Mouse (Mus musculus): ENCODE measurements around the gene Chst13. TPM values are rescaled to one million over a fixed set of nuclear protein-coding genes. Genes with fewer than 3 reads are reported as not detected.

The Chst13 gene
- polyA plus RNA-seq (2014; fragmentation: Nextera tagmentation; extraction: Ambion mirVana), result 0.27 TPM in 1 of 2 replicates, not detected in the other

GRCm38 (mm10) chr6:90324991-90325390 is at the start of gene Chst13:
Gene Chst13 (minus strand): TSS chr6:90325185.
- WGBS, result 9% methylated on average over 22 of the region's 22 CpGs
- Histone ChIP-seq H3K27ac (ENCODE audit: low read depth, low read length) (no peak within 1 kb of the TSS), H3K4me1 (replicated peaks; ENCODE audit: control insufficient read depth, insufficient read depth, low read length) (no peaks in the 10 kb centered on the region), H3K4me2 (replicated peaks; ENCODE audit: low read depth, low read length) (peak within 1 kb of the TSS; percentile 26; the same call in 1 of the 2 replicates), H3K4me3 (ENCODE audit: low read depth, low read length) (no peak within 1 kb of the TSS), H3K36me3 (ENCODE audit: control insufficient read depth, insufficient read depth, low read length) (no peaks in the 10 kb centered on the region), H3K9me3 (ENCODE audit: control insufficient read depth, low read length) (no peaks in the 10 kb centered on the region), H3K27me3 (ENCODE audit: control insufficient read depth, insufficient read depth, low read length) (no peaks in the 10 kb centered on the region), H3K9ac (ENCODE audit: low read depth, low read length) (no peak within 1 kb of the TSS)
- 0 out of 2 replicates have a peak, but pooled peaks have one; percentile 31 for ATAC-seq (ENCODE audit: low FRiP score)
- peak; percentile 25 for DNase-seq (ENCODE audit: low spot score)

DNA sequence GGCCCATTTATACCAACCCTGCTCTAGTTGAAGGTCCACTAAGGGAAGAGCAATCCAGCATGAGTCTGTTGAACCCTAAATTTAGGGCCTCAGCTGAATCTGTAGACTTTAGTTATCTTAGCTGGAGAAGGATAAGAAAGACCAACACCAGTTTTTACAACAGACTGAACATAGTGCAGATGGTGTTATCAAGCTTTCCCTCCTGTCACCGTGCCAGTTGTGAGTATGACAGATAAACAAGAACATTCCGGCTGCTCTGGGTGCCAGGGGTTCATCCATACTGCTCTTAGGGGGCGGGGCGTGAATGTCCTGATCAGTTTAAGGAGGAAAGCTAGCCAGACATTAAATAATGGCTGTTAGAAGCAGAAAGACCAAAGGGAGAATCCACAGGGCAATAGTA is 49.7 kb upstream of the Chst13 start:
- Histone ChIP-seq H3K4me2 (replicated peaks; ENCODE audit: low read depth, low read length) (no peak overlapping the region), H3K9me3 (ENCODE audit: control insufficient read depth, low read length) (no peaks in the 10 kb centered on the region), H3K4me3 (ENCODE audit: low read depth, low read length) (no peak overlapping the region), H3K36me3 (ENCODE audit: control insufficient read depth, insufficient read depth, low read length) (peaks cover 6% of the 10 kb centered on the region; the same call in 1 of the 2 replicates), H3K9ac (ENCODE audit: low read depth, low read length) (no peak overlapping the region), H3K27me3 (ENCODE audit: control insufficient read depth, insufficient read depth, low read length) (no peaks in the 10 kb centered on the region), H3K27ac (ENCODE audit: low read depth, low read length) (no peak overlapping the region), H3K4me1 (replicated peaks; ENCODE audit: control insufficient read depth, insufficient read depth, low read length) (peaks cover 6% of the 10 kb centered on the region; the same call in 1 of the 2 replicates)
- 90% methylated on average over 4 of the region's 4 CpGs for WGBS
- no peak for DNase-seq (ENCODE audit: low spot score)
- no peak for ATAC-seq (ENCODE audit: low FRiP score)

- ATAC-seq (ENCODE audit: low FRiP score) (peak; percentile 87), DNase-seq (ENCODE audit: low spot score) (peak; percentile 61)
- peak overlapping the region; percentile 96 for H3K4me3 ChIP-seq (ENCODE audit: low read depth, low read length)
- H3K9me3 ChIP-seq (ENCODE audit: control insufficient read depth, low read length), result no peaks in the 10 kb centered on the region
- peak overlapping the region; percentile 96 for H3K4me2 ChIP-seq (replicated peaks; ENCODE audit: low read depth, low read length)
- H3K27me3 ChIP-seq (ENCODE audit: control insufficient read depth, insufficient read depth, low read length), result no peaks in the 10 kb centered on the region
- peaks cover 6% of the 10 kb centered on the region; the same call in 1 of the 2 replicates for H3K36me3 ChIP-seq (ENCODE audit: control insufficient read depth, insufficient read depth, low read length)
- peaks cover 6% of the 10 kb centered on the region; the same call in 1 of the 2 replicates for H3K4me1 ChIP-seq (replicated peaks; ENCODE audit: control insufficient read depth, insufficient read depth, low read length)
- H3K9ac ChIP-seq (ENCODE audit: low read depth, low read length), result peak overlapping the region; percentile 85
- peak overlapping the region; percentile 73 for H3K27ac ChIP-seq (ENCODE audit: low read depth, low read length)
- under 1% methylated on average over 65 of the region's 98 CpGs for WGBS
These were observed 45.0 kb upstream of the Chst13 start for GRCm38 (mm10) chr6:90369725-90370553.

DNA sequence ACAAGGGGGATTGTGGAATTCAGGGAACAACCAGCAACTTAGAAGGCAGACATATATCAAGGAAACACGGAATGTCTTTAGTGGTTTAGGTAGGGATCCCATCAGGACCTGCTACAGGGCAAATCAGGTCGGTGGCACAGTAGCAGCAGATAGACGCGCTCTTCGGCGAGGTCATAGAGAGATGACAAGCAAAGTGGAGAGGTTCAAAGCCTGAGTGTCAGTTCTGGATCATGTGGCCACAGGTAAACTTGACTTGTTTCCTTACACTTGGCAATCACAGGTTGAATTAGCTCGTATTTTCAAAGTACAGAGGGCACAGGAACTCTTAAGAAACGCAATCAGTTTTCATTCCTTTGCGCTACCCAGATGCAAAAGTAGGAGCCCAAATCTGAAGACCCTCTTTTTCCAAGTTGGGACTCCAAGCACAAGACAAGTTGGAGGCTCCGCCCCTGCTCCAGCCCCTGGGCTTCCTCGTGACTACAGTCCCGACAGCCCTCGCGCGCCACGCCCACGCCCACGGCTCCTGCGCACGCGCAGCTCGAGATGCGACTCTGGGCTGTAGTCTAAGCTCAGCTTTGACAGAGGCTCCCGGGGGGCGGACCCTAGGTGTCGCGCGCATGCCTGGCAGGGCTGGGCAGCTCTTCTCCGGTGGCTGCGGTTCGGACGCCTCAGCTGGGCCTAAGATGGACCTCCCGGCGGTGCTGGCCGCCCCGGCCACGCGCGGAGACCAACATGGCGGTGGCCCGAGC is 44.2 kb upstream of the Chst13 start, which contains the start of gene Zxdc:
Zxdc (plus strand) TSS at position 517 of the 749 bp plus-strand sequence.
- WGBS, result 6% methylated on average over 38 of the region's 41 CpGs
- peak within 1 kb of the TSS; percentile 73 for H3K27ac ChIP-seq (ENCODE audit: low read depth, low read length)
- H3K4me3 ChIP-seq (ENCODE audit: low read depth, low read length), result peak within 1 kb of the TSS; percentile 96
- peaks cover 5% of the 10 kb centered on the region; the same call in 1 of the 2 replicates for H3K36me3 ChIP-seq (ENCODE audit: control insufficient read depth, insufficient read depth, low read length)
- H3K27me3 ChIP-seq (ENCODE audit: control insufficient read depth, insufficient read depth, low read length), result no peaks in the 10 kb centered on the region
- peaks cover 6% of the 10 kb centered on the region; the same call in 1 of the 2 replicates for H3K4me1 ChIP-seq (replicated peaks; ENCODE audit: control insufficient read depth, insufficient read depth, low read length)
- peak within 1 kb of the TSS; percentile 85 for H3K9ac ChIP-seq (ENCODE audit: low read depth, low read length)
- peak; percentile 97 for ATAC-seq (ENCODE audit: low FRiP score)
- DNase-seq (ENCODE audit: low spot score), result peak; percentile 99
- H3K9me3 ChIP-seq (ENCODE audit: control insufficient read depth, low read length), result no peaks in the 10 kb centered on the region
- H3K4me2 ChIP-seq (replicated peaks; ENCODE audit: low read depth, low read length), result peak within 1 kb of the TSS; percentile 96

- Histone ChIP-seq H3K9ac (ENCODE audit: low read depth, low read length) (no peak overlapping the region), H3K36me3 (ENCODE audit: control insufficient read depth, insufficient read depth, low read length) (no peaks in the 10 kb centered on the region), H3K4me3 (ENCODE audit: low read depth, low read length) (no peak overlapping the region), H3K4me1 (replicated peaks; ENCODE audit: control insufficient read depth, insufficient read depth, low read length) (no peaks in the 10 kb centered on the region), H3K27ac (ENCODE audit: low read depth, low read length) (no peak overlapping the region), H3K27me3 (ENCODE audit: control insufficient read depth, insufficient read depth, low read length) (no peaks in the 10 kb centered on the region), H3K4me2 (replicated peaks; ENCODE audit: low read depth, low read length) (no peak overlapping the region), H3K9me3 (ENCODE audit: control insufficient read depth, low read length) (no peaks in the 10 kb centered on the region)
- DNase-seq (ENCODE audit: low spot score), result no peak
- WGBS, result 82% methylated on average over 5 of the region's 5 CpGs
- no peak for ATAC-seq (ENCODE audit: low FRiP score)
These were observed 38.3 kb upstream of the Chst13 start for GRCm38 (mm10) chr6:90363301-90363700.

DNA sequence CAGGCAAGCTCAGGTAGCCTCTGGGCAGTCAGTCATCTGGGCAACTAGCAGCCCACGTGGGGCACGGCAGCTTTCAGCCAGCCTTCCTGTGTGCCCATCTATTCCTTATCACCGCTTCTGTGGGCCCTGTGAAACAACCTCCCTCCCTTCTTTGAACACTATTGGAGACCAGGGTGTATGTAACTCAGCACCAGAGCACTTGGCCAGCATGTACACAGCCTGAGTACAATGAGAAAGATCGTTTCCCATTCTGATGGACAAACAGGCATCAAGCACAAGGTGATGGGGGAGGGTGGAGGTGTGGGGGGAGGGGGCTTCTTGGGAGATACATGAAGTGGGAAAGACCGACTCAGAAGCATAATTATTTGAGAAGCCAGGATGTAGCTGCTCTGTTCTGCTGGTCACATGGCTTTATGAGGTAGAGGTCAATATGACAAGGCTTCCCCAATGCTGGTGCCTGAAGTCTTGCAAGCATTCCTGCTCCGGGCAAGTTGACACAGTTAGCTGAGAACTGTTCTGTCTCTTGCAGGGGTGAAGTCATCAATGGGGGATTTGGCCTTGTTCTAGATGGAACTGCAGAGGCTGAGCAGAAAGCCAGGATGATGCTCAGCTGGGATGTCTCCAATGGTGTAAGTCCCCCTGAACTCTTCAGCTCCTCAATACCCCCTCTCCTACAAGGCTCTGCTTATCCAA is 36.1 kb upstream of the Chst13 start:
- H3K4me2 ChIP-seq (replicated peaks; ENCODE audit: low read depth, low read length), result no peak overlapping the region
- DNase-seq (ENCODE audit: low spot score) (no peak), ATAC-seq (ENCODE audit: low FRiP score) (no peak)
- H3K27me3 ChIP-seq (ENCODE audit: control insufficient read depth, insufficient read depth, low read length), result no peaks in the 10 kb centered on the region
- no peaks in the 10 kb centered on the region for H3K36me3 ChIP-seq (ENCODE audit: control insufficient read depth, insufficient read depth, low read length)
- H3K27ac ChIP-seq (ENCODE audit: low read depth, low read length), result no peak overlapping the region
- H3K4me1 ChIP-seq (replicated peaks; ENCODE audit: control insufficient read depth, insufficient read depth, low read length), result no peaks in the 10 kb centered on the region
- WGBS, result 86% methylated on average over 6 of the region's 6 CpGs
- no peaks in the 10 kb centered on the region for H3K9me3 ChIP-seq (ENCODE audit: control insufficient read depth, low read length)
- no peak overlapping the region for H3K4me3 ChIP-seq (ENCODE audit: low read depth, low read length)
- H3K9ac ChIP-seq (ENCODE audit: low read depth, low read length), result no peak overlapping the region

GRCm38 (mm10) chr6:90360024-90360781 is 35.2 kb upstream of the Chst13 start:
- Histone ChIP-seq H3K9ac (ENCODE audit: low read depth, low read length) (no peak overlapping the region), H3K27me3 (ENCODE audit: control insufficient read depth, insufficient read depth, low read length) (no peaks in the 10 kb centered on the region), H3K4me1 (replicated peaks; ENCODE audit: control insufficient read depth, insufficient read depth, low read length) (no peaks in the 10 kb centered on the region), H3K27ac (ENCODE audit: low read depth, low read length) (no peak overlapping the region), H3K4me2 (replicated peaks; ENCODE audit: low read depth, low read length) (no peak overlapping the region), H3K4me3 (ENCODE audit: low read depth, low read length) (no peak overlapping the region), H3K9me3 (ENCODE audit: control insufficient read depth, low read length) (no peaks in the 10 kb centered on the region), H3K36me3 (ENCODE audit: control insufficient read depth, insufficient read depth, low read length) (no peaks in the 10 kb centered on the region)
- peak; percentile 25 for DNase-seq (ENCODE audit: low spot score)
- WGBS, result 60% methylated on average over 7 of the region's 7 CpGs
- no peak for ATAC-seq (ENCODE audit: low FRiP score)

- no peaks in the 10 kb centered on the region for H3K9me3 ChIP-seq (ENCODE audit: control insufficient read depth, low read length)
- no peaks in the 10 kb centered on the region for H3K4me1 ChIP-seq (replicated peaks; ENCODE audit: control insufficient read depth, insufficient read depth, low read length)
- H3K9ac ChIP-seq (ENCODE audit: low read depth, low read length), result no peak overlapping the region
- H3K4me2 ChIP-seq (replicated peaks; ENCODE audit: low read depth, low read length), result no peak overlapping the region
- no peak for ATAC-seq (ENCODE audit: low FRiP score)
- WGBS, result 53% methylated on average over 2 of the region's 2 CpGs
- no peak overlapping the region for H3K4me3 ChIP-seq (ENCODE audit: low read depth, low read length)
- DNase-seq (ENCODE audit: low spot score), result no peak
- no peaks in the 10 kb centered on the region for H3K27me3 ChIP-seq (ENCODE audit: control insufficient read depth, insufficient read depth, low read length)
- no peak overlapping the region for H3K27ac ChIP-seq (ENCODE audit: low read depth, low read length)
- no peaks in the 10 kb centered on the region for H3K36me3 ChIP-seq (ENCODE audit: control insufficient read depth, insufficient read depth, low read length)
These were observed 34.5 kb upstream of the Chst13 start for GRCm38 (mm10) chr6:90359445-90359844.

Data from hindbrain, embryonic 11.5 days (tissue).